Mouse (Mus musculus) lung, embryonic 16.5 days (tissue): ENCODE measurements at regions not wholly inside any gene's neighbourhood (a gene's known extent, or its start where the extent isn't known, plus 50 kb on each side); places are given as distances from the start of the nearest gene placed in this dataset.

ENCODE experiments used
- ATAC-seq: fragments of 200-750 bp; cut with Nextera tagmentation; 2 replicates; pipeline ENCODE4 v1.8.0; 2017; ENCODE audit warnings: low read depth, mild to moderate bottlenecking, moderate library complexity
- H3K27ac ChIP-seq: fragments of 300-500 bp; sonication (generic); 2 replicates; pipeline ENCODE4 v1.5.1; 2014; ENCODE audit warnings: mild to moderate bottlenecking, control low read depth, low read length
- H3K27me3 ChIP-seq: fragments of 300-500 bp; sonication (generic); 2 replicates; pipeline ENCODE4 v1.6.1; 2014; ENCODE audit warnings: low read depth, low read length, mixed read lengths; ENCODE audit not compliant: control insufficient read depth, insufficient read depth
- H3K36me3 ChIP-seq: fragments of 300-500 bp; sonication (generic); 2 replicates; pipeline ENCODE4 v1.6.1; 2014; ENCODE audit warnings: low read length; ENCODE audit not compliant: control insufficient read depth, insufficient read depth
- H3K4me1 ChIP-seq: fragments of 300-500 bp; sonication (generic); replicated peaks from 2 replicates; pipeline ENCODE4 v1.6.1; 2014; ENCODE audit warnings: low read length, mixed read lengths; ENCODE audit not compliant: control insufficient read depth, insufficient read depth
- H3K4me2 ChIP-seq: fragments of 300-500 bp; sonication (generic); 2 replicates; pipeline ENCODE4 v1.6.1; 2014; ENCODE audit warnings: low read depth, low read length, control low read depth
- H3K4me3 ChIP-seq: fragments of 300-500 bp; sonication (generic); 2 replicates; pipeline ENCODE4 v1.5.1; 2014; ENCODE audit warnings: mild to moderate bottlenecking, low read length, control low read depth
- H3K9ac ChIP-seq: fragments of 300-500 bp; sonication (generic); 2 replicates; pipeline ENCODE4 v1.6.1; 2014; ENCODE audit warnings: low read length, control low read depth
- H3K9me3 ChIP-seq: fragments of 300-500 bp; sonication (generic); 2 replicates; pipeline ENCODE4 v1.6.1; 2016; ENCODE audit warnings: low read length; ENCODE audit not compliant: control insufficient read depth
- WGBS: fragments of 180-500 bp; shearing (Covaris S2); extraction: QIAGEN DNeasy Blood & Tissue Kit; methylation state at CpG from one replicate; pipeline ENCODE4 v1.1.7; 2014; 5-methylcytosine and 5-hydroxymethylcytosine counted together

- no peak overlapping the region for H3K4me2 ChIP-seq
- no peaks in the 10 kb centered on the region for H3K36me3 ChIP-seq
- ATAC-seq, result peak; percentile 62; the same call in 1 of the 2 replicates
- H3K27ac ChIP-seq, result no peak overlapping the region
- H3K9ac ChIP-seq, result no peak overlapping the region
- H3K4me1 ChIP-seq, result no peaks in the 10 kb centered on the region; the same call in 1 of the 2 replicates
- no peak overlapping the region for H3K4me3 ChIP-seq
- H3K9me3 ChIP-seq, result no peaks in the 10 kb centered on the region
- no peaks in the 10 kb centered on the region for H3K27me3 ChIP-seq
- 50% methylated on average over 3 of the region's 3 CpGs for WGBS
These were observed 672.2 kb upstream of the 4930452B06Rik start for GRCm38 (mm10) chr14:9338220-9338619.

GRCm38 (mm10) chr14:9337107-9337506 is 671.1 kb upstream of the 4930452B06Rik start:
- Histone ChIP-seq H3K27ac (no peak overlapping the region), H3K9ac (no peak overlapping the region), H3K9me3 (no peaks in the 10 kb centered on the region), H3K36me3 (no peaks in the 10 kb centered on the region), H3K4me2 (no peak overlapping the region), H3K4me1 (no peaks in the 10 kb centered on the region; the same call in 1 of the 2 replicates), H3K27me3 (no peaks in the 10 kb centered on the region), H3K4me3 (no peak overlapping the region)
- no peak for ATAC-seq
- WGBS, result 65% methylated on average over 3 of the region's 3 CpGs

- Histone ChIP-seq H3K9me3 (no peaks in the 10 kb centered on the region), H3K4me2 (no peak overlapping the region), H3K27ac (no peak overlapping the region), H3K4me3 (no peak overlapping the region), H3K36me3 (no peaks in the 10 kb centered on the region), H3K9ac (no peak overlapping the region), H3K27me3 (no peaks in the 10 kb centered on the region), H3K4me1 (no peaks in the 10 kb centered on the region)
- no peak for ATAC-seq
- WGBS, result 54% methylated on average over 3 of the region's 3 CpGs
These were observed 665.6 kb upstream of the 4930452B06Rik start for GRCm38 (mm10) chr14:9331593-9331992.

DNA sequence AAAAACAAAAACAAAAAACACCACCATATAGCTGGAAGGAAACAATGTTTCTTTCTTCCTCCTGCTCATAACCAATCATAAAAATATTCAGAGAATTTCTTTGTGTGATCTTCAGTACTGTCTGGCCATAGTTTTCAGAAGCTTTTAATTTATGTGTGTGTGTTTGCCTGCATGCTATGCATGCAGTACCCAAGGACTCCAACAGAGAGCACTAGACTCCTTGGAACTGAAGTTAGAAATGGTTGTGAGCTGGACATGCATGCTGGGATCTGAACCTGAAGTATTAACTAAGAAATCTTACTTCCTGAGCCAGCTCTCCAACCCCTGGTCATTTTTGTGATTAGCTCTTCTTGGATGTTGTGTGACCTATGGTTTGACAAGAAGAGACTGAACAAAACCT is 664.7 kb upstream of the 4930452B06Rik start:
- no peak for ATAC-seq
- Histone ChIP-seq H3K27me3 (no peaks in the 10 kb centered on the region), H3K4me1 (no peaks in the 10 kb centered on the region), H3K9me3 (no peaks in the 10 kb centered on the region), H3K9ac (no peak overlapping the region), H3K27ac (no peak overlapping the region), H3K36me3 (no peaks in the 10 kb centered on the region), H3K4me2 (no peak overlapping the region), H3K4me3 (no peak overlapping the region)

DNA sequence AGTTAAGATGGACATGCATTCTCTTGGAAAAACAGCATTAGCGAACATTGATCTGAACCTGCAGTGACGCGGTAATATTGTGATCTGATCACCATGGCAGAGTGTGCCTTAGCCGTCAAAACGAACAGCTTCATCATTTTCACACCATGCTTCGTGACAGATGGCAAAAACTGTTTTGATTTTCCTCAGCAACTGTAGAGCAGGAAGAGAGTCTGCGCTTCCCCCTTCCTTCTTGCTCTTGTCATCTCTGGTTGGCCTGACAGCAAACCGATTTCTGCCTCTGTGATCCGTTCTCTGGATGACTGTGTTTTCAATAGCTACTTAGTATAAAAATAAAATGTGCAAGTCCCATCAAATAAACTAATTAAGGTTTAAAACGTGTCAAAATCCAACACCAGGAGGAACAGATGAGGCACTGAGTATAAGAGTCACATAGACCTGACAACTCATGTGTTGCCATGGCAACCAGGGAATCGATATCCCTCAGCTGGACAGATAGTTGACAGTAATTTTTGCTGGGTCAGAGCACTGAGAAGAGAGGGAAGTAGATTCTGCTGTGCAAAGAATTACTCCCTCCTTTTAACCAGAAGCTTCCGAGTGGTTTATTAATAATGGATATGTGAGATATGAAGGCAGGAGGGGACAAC is 663.9 kb upstream of the 4930452B06Rik start:
- ATAC-seq, result no peak
- H3K27ac ChIP-seq, result no peak overlapping the region
- no peaks in the 10 kb centered on the region for H3K4me1 ChIP-seq
- no peak overlapping the region for H3K9ac ChIP-seq
- H3K9me3 ChIP-seq, result no peaks in the 10 kb centered on the region
- no peaks in the 10 kb centered on the region for H3K27me3 ChIP-seq
- H3K4me3 ChIP-seq, result no peak overlapping the region
- H3K4me2 ChIP-seq, result no peak overlapping the region
- WGBS, result 76% methylated on average over 12 of the region's 12 CpGs
- no peaks in the 10 kb centered on the region for H3K36me3 ChIP-seq

DNA sequence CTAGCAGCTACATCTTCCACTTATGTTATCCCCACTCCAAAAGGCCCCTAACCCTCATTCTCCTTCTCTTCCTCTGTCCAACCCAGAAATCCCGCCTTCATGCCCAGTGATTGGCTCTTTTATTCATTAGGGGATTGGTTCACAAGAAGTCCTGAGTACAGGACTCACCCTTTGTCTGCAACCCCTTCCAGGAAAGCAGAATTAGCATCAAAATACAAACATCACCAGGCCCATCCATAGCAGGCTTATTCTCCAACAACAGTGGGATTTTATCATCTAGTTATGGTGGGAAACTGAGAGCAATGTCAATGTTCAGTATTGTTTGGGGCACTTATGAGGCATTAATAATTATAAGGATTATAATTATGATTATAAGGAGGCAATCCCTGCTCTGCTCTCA is 661.3 kb upstream of the 4930452B06Rik start:
- WGBS, result 75% methylated on average over 1 of the region's 1 CpGs
- H3K4me3 ChIP-seq, result no peak overlapping the region
- H3K27me3 ChIP-seq, result no peaks in the 10 kb centered on the region
- H3K4me1 ChIP-seq, result no peaks in the 10 kb centered on the region
- H3K36me3 ChIP-seq, result no peaks in the 10 kb centered on the region
- no peak for ATAC-seq
- H3K27ac ChIP-seq, result no peak overlapping the region
- H3K9me3 ChIP-seq, result no peaks in the 10 kb centered on the region
- H3K4me2 ChIP-seq, result no peak overlapping the region
- H3K9ac ChIP-seq, result no peak overlapping the region

DNA sequence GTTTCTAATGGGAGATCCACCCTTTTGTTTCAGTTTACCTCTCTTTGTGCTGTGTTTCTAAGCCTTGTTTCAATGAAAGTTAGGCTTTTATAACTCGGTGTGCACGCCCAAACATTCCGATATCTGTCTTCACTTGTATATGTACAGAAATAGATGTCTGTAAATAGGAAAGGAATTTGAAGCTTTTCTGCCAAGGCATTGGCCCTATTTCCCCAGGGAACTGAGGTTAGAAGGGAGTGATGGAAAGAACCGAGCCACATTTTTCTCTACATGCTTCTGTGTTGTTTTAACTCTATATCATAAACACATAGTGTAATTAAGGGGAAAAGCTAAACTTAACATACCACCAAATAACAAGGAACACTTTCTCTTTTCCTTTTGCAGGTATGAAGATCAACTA is 653.8 kb upstream of the 4930452B06Rik start:
- Histone ChIP-seq H3K4me1 (peaks cover 2% of the 10 kb centered on the region; the same call in 1 of the 2 replicates), H3K4me3 (no peak overlapping the region), H3K9me3 (no peaks in the 10 kb centered on the region), H3K4me2 (no peak overlapping the region), H3K27ac (no peak overlapping the region), H3K36me3 (no peaks in the 10 kb centered on the region), H3K27me3 (no peaks in the 10 kb centered on the region), H3K9ac (no peak overlapping the region)
- no peak for ATAC-seq
- 43% methylated on average over 4 of the region's 4 CpGs for whole genome bisulfite sequencing

DNA sequence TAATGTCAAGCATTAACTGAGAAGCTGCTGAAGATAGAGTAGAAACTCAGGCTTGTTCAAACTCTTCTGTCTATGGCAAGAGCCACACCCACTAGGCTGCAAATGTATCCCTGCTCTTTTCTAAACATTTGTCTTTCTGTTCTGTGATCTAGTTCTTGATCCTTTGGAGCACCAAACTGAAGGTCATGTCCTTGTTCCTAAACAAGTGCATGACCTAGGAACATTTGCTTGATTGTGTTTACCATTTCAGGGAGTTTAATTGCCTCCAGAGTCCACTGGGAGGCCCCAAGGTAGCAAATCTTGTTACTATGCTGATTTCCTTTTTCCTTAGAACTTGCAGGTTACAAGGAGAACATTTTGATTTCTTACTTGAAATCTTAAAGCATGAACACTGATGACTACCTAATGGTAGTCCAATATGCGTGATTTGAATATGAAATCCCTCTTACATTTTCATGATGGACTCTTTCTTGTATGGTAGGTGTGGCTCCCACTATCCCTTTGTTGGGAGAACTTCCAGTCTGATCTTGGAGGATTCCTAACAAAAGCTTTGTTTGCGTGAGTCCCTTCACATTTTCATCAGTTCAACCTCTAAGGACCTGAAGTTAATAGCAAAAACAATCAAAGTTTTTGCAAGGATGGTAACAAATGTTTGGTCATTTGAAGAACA is 652.9 kb upstream of the 4930452B06Rik start:
- H3K4me1 ChIP-seq, result peaks cover 2% of the 10 kb centered on the region; the same call in 1 of the 2 replicates
- WGBS, result 83% methylated on average over 2 of the region's 2 CpGs
- no peak overlapping the region for H3K4me3 ChIP-seq
- H3K27ac ChIP-seq, result no peak overlapping the region
- ATAC-seq, result no peak
- no peak overlapping the region for H3K4me2 ChIP-seq
- no peak overlapping the region for H3K9ac ChIP-seq
- H3K36me3 ChIP-seq, result no peaks in the 10 kb centered on the region
- H3K9me3 ChIP-seq, result no peaks in the 10 kb centered on the region
- H3K27me3 ChIP-seq, result no peaks in the 10 kb centered on the region

GRCm38 (mm10) chr14:9315224-9315623 is 649.2 kb upstream of the 4930452B06Rik start:
- 48% methylated on average over 3 of the region's 3 CpGs for WGBS
- peak; percentile 97 for ATAC-seq
- no peaks in the 10 kb centered on the region for H3K27me3 ChIP-seq

More at GRCm38 (mm10) chr14:9315224-9315623, 649.2 kb upstream of the 4930452B06Rik start:
- Histone ChIP-seq H3K9ac (no peak overlapping the region), H3K36me3 (no peaks in the 10 kb centered on the region), H3K4me3 (no peak overlapping the region), H3K4me2 (no peak overlapping the region), H3K9me3 (no peaks in the 10 kb centered on the region), H3K4me1 (peaks cover under 1% of the 10 kb centered on the region; the same call in 1 of the 2 replicates), H3K27ac (no peak overlapping the region)
